Mouse (Mus musculus) heart, adult 2 months (tissue): ENCODE measurements around the gene Ceacam1. TPM values are rescaled to one million over a fixed set of nuclear protein-coding genes. Genes with fewer than 3 reads are reported as not detected.

Experiments used
- DNase-seq, 2 experiments: peaks; one replicate each; pipeline ENCODE4 v3.0.0; 2021
- H3K27ac ChIP-seq: fragments of 200-600 bp; 2 replicates; pipeline ENCODE4 v1.8.1; 2022
- H3K27me3 ChIP-seq: fragments of 200-500 bp; 2 replicates; pipeline ENCODE4 v1.6.1; 2012; ENCODE audit warnings: mild to moderate bottlenecking, low read length, inconsistent platforms, mixed read lengths; ENCODE audit not compliant: control insufficient read depth, insufficient read depth
- H3K36me3 ChIP-seq: fragments of 200-500 bp; 2 replicates; pipeline ENCODE4 v1.6.1; 2012; ENCODE audit warnings: low read length, inconsistent platforms; ENCODE audit not compliant: control insufficient read depth, insufficient read depth
- H3K4me1 ChIP-seq: fragments of 200-500 bp; 2 replicates; pipeline ENCODE4 v1.6.1; 2011; ENCODE audit warnings: low read length; ENCODE audit not compliant: control insufficient read depth, insufficient read depth
- H3K4me3 ChIP-seq: fragments of 200-600 bp; 2 replicates; pipeline ENCODE4 v1.8.1; 2022
- H3K79me2 ChIP-seq: fragments of 200-500 bp; replicated peaks from 2 replicates; pipeline ENCODE4 v1.6.1; 2012; ENCODE audit warnings: mild to moderate bottlenecking, inconsistent platforms, low read length, moderate library complexity, mixed read lengths; ENCODE audit not compliant: control insufficient read depth, insufficient read depth
- H3K9ac ChIP-seq: fragments of 200-500 bp; 2 replicates; pipeline ENCODE4 v1.6.1; 2012; ENCODE audit warnings: low read depth, mild to moderate bottlenecking, control low read depth, inconsistent platforms, low read length, mixed read lengths
- CTCF ChIP-seq: fragments of 200-600 bp; IDR thresholded peaks from 2 replicates; pipeline ENCODE4 v1.8.1; 2022; ENCODE audit warnings: antibody characterized with exemption, mild to moderate bottlenecking, moderate library complexity
- EP300 ChIP-seq: fragments of 200-500 bp; IDR thresholded peaks from 2 replicates; pipeline ENCODE4 v1.6.1; 2011; ENCODE audit warnings: low read depth, low read length, control low read depth; ENCODE audit not compliant: insufficient read depth
- POLR2A ChIP-seq: fragments of 200-500 bp; IDR thresholded peaks from 2 replicates; pipeline ENCODE4 v1.6.1; 2011; ENCODE audit warnings: mild to moderate bottlenecking, low read depth, low read length, control low read depth; ENCODE audit not compliant: insufficient read depth
- WGBS: fragments of 180-500 bp; shearing (Covaris S2); methylation state at CpG from one replicate; pipeline ENCODE4 v1.1.7; 2018; 5-methylcytosine and 5-hydroxymethylcytosine counted together
- intact Hi-C: fragments of 180-260 bp; cut with DNase I; formaldehyde crosslinking; loops from one replicate; pipeline ENCODE4 v1.15.1; 2025
- polyA plus RNA-seq: library from polyadenylated mRNA; depleted of rRNA; stranded (reverse); fragments of >200 nt; gene quantifications from 2 replicates; pipeline ENCODE4 v1.2.3, GENCODE M21; 2012
- total RNA-seq, 2 experiments: library from RNA; stranded (reverse); gene quantifications; 2 replicates each; pipeline ENCODE4 v1.2.3; 2021

Gene Ceacam1
- total and polyA plus RNA-seq, 3 experiments: 9.8 to 14.6 (median 13.5) TPM

DNA sequence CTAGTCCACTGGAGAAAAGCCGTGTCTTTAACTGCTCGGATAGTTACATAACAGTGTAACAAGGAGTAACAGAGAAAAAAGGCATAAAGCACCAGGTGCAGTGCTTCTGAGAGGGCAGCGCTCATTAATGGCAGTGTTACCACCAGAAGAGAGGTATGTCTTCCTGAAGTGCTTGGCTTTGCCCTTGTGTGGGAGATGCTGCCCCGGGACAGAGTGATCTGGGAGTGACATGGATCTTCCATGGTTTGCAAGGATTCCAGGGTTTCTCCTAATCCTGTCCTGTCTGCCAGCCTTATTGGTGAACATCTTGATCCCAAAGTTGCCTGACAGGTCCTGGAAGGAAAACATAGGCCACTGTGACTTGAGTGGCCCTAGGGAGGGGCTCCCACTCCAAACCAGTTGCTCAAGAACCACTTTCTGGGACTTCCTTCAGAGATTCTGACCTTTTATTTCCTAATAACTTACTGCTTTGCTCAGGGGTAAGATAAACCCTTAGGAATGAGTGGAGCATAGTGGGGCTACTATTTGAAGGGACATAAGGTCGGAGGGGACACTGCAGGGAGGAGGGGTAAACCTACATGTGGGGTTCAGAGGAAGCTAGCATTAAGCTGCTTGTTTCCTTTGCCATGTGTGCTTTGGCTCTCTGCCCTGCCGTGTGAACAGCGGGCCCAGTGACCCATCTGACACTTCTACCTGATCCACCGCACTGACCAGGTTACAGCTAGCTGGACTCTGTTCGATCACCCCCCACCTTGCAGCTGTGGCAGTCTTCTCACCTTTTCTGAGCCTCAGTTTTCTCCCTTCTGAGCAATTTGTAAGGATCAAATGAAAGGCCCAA is 37.2 kb downstream of the Ceacam1 start:
- Histone ChIP-seq H3K27ac (no peak overlapping the region; the same call in 1 of the 2 replicates), H3K9ac (no peak overlapping the region), H3K79me2 (no peaks in the 10 kb centered on the region), H3K4me3 (no peak overlapping the region), H3K27me3 (no peaks in the 10 kb centered on the region), H3K36me3 (peaks cover 3% of the 10 kb centered on the region), H3K4me1 (peaks cover 22% of the 10 kb centered on the region)
- no peak for DNase-seq
- TF ChIP-seq EP300: no peak
- intact Hi-C loops: loop anchor here (10.0 kb wide), 1 partner anchor 635 kb away; no protein-coding TSS in a partner anchor
- 73% methylated on average over 9 of the region's 9 CpGs for WGBS

DNA sequence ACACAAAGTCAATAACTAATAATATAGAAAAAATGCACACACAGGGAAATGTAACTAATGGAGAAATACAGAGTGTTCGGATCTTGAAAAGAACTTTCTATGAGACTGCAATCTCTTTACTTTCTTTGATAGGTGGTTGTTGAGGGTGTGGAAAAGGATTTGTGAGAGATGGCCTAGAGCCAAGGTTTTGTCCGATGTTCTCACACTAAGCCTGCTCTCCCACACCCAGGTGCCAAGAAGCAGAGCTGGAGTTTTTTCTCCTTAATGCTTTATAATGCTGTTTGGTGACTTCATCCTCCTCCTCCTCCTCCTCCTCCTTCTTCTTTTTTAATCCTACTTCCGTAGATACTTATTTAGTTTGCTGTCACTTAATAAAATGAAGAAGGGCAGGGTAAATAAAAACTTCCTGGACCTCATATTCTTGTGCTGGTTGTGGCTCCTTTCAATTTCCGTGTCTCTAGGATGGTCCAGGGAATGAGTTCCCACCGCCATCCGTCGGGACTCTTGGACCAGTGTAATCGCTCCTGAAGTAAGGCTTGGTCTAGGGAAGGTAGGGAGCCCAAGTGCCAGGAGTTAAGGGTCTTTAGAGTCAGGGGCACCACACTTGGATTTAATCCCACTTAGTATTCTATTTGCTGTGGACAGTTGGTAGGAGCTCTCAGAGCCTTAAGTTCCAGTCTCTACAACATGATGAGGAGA is 38.1 kb downstream of the Ceacam1 start:
- peaks cover 28% of the 10 kb centered on the region for H3K4me1 ChIP-seq
- H3K27ac ChIP-seq: 0 out of 2 replicates have a peak overlapping the region, but pooled peaks have one; percentile 18
- peaks cover 3% of the 10 kb centered on the region for H3K36me3 ChIP-seq
- H3K4me3 ChIP-seq: no peak overlapping the region
- H3K79me2 ChIP-seq: no peaks in the 10 kb centered on the region
- WGBS: 52% methylated on average over 8 of the region's 8 CpGs
- no peaks in the 10 kb centered on the region for H3K27me3 ChIP-seq
- intact Hi-C loops: no loop called here
- DNase-seq: no peak
- TF ChIP-seq CTCF (no peak), EP300 (no peak), POLR2A (no peak)
- no peak overlapping the region for H3K9ac ChIP-seq

DNA sequence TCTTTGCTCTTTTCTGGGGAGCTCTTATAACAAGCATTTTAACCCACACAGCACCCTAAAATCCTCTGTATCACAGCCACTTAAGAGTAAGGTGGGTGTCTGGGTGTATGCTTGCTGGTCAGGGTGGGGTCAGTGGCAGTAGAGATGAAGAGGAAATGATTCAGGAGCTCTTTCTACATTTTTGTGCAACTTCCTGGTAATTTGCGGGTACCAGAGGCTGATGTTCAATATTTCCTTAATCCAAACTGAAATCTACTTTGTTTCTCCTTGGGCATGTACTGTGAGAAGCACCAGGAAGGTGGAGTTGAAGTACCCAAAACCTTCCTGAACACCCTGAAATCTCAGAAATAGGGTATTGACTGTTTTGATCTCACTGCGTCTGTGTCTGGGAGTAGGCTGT is 40.7 kb downstream of the Ceacam1 start:
- Histone ChIP-seq H3K4me1 (peaks cover 40% of the 10 kb centered on the region), H3K4me3 (peak overlapping the region; percentile 3; the same call in 1 of the 2 replicates), H3K27ac (peak overlapping the region; percentile 90), H3K9ac (no peak overlapping the region), H3K79me2 (no peaks in the 10 kb centered on the region), H3K27me3 (no peaks in the 10 kb centered on the region), H3K36me3 (peaks cover 8% of the 10 kb centered on the region)
- TF ChIP-seq POLR2A (no peak), EP300 (no peak), CTCF (no peak)
- WGBS: 42% methylated on average over 2 of the region's 2 CpGs
- DNase-seq: no peak
- intact Hi-C loops: no loop called here

DNA sequence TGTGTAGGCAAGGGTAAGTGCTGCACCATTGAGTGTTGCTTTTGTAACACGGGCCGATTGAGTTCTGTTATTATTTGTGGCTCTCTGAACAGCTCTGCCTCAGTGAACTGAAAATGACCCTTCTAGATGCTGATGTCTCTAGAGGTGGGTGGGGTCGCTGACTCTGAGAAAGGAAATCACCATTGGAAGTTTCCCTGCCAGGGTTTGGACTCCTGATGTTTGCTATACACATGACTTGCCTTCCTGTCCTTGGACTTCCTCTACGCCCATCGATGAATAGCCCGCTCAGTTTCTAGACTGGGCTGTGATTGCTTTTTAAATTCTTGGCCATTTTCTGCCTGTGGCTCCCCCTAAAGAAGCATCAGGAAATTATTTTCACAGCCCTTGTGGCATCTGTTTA is 41.2 kb downstream of the Ceacam1 start:
- Histone ChIP-seq H3K4me3 (peak overlapping the region; percentile 3; the same call in 1 of the 2 replicates), H3K79me2 (no peaks in the 10 kb centered on the region), H3K27ac (peak overlapping the region; percentile 90), H3K9ac (peak overlapping the region; percentile 24; the same call in 1 of the 2 replicates), H3K4me1 (peaks cover 40% of the 10 kb centered on the region), H3K36me3 (peaks cover 8% of the 10 kb centered on the region), H3K27me3 (no peaks in the 10 kb centered on the region)
- 36% methylated on average over 6 of the region's 6 CpGs for WGBS
- intact Hi-C loops: no loop called here
- TF ChIP-seq EP300: peak; percentile 82
- TF ChIP-seq CTCF: peak; percentile 37
- peak; percentile 26; the same call in 1 of the 2 replicates for TF ChIP-seq POLR2A
- peak in 1 of 2 experiments; percentile 71 for DNase-seq

DNA sequence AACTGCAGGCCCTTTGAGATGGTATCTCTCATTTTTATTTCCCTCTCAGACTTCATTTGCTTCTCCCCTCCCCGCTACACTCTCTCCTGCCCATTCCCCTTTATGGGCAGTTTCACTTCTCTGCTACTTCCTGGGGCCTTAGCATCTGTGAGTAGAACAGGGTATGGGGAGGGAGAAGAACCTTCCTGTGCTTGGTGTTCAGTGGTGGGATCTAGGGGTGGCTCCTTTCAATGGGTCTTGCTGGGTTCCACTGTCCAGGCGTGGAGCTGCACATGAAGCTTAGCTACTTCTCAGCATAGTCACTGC is 41.9 kb downstream of the Ceacam1 start:
- no peak for TF ChIP-seq POLR2A
- TF ChIP-seq EP300: no peak
- TF ChIP-seq CTCF: no peak
- WGBS: 73% methylated on average over 2 of the region's 2 CpGs
- peaks cover 39% of the 10 kb centered on the region for H3K4me1 ChIP-seq
- DNase-seq: peak in 1 of 2 experiments; percentile 20
- no peaks in the 10 kb centered on the region for H3K27me3 ChIP-seq
- H3K4me3 ChIP-seq: no peak overlapping the region
- peak overlapping the region; percentile 35; the same call in 1 of the 2 replicates for H3K9ac ChIP-seq
- no peaks in the 10 kb centered on the region for H3K79me2 ChIP-seq
- peak overlapping the region; percentile 90 for H3K27ac ChIP-seq
- peaks cover 8% of the 10 kb centered on the region for H3K36me3 ChIP-seq
- intact Hi-C loops: no loop called here
